Mouse (Mus musculus): ENCODE data around the gene Sall2. TPM values are rescaled to one million over a fixed set of nuclear protein-coding genes. Genes with fewer than 3 reads are reported as not detected.
A peak's percentile ranks its signal among the peaks of the same experiment; 100 is the strongest.

Sall2 gene
- polyA plus RNA-seq, 1 experiment from 2014 or later = 44.5 TPM

- H3K4me2 ChIP-seq = no peak overlapping the region
- H3K4me3 ChIP-seq = no peak overlapping the region
- no peaks in the 10 kb centered on the region for H3K9me3 ChIP-seq
- no peak overlapping the region for H3K9ac ChIP-seq
- peaks cover 34% of the 10 kb centered on the region for H3K36me3 ChIP-seq
- H3K4me1 ChIP-seq (replicated peaks) = peaks cover 11% of the 10 kb centered on the region
- no peak for ATAC-seq (ENCODE audit: low read depth)
- 98% methylated on average over 5 of the region's 5 CpGs for WGBS
- no peak overlapping the region for H3K27ac ChIP-seq (replicated peaks)
- no peaks in the 10 kb centered on the region for H3K27me3 ChIP-seq
Measured at GRCm38 (mm10) chr14:52283629-52284028, 44.9 kb downstream of the Sall2 start.

GRCm38 (mm10) chr14:52279747-52280120 is 48.8 kb downstream of the Sall2 start:
- H3K27ac ChIP-seq (replicated peaks) = peak overlapping the region; percentile 88
- peak overlapping the region; percentile 68 for H3K4me2 ChIP-seq
- H3K9ac ChIP-seq = peak overlapping the region; percentile 91
- 2% methylated on average over 21 of the region's 21 CpGs for WGBS
- H3K27me3 ChIP-seq = no peaks in the 10 kb centered on the region
- ATAC-seq (ENCODE audit: low read depth) = peak; percentile 48
- peaks cover 12% of the 10 kb centered on the region for H3K36me3 ChIP-seq
- peak overlapping the region; percentile 76 for H3K4me3 ChIP-seq
- no peaks in the 10 kb centered on the region for H3K9me3 ChIP-seq
- peaks cover 19% of the 10 kb centered on the region for H3K4me1 ChIP-seq (replicated peaks)

DNA sequence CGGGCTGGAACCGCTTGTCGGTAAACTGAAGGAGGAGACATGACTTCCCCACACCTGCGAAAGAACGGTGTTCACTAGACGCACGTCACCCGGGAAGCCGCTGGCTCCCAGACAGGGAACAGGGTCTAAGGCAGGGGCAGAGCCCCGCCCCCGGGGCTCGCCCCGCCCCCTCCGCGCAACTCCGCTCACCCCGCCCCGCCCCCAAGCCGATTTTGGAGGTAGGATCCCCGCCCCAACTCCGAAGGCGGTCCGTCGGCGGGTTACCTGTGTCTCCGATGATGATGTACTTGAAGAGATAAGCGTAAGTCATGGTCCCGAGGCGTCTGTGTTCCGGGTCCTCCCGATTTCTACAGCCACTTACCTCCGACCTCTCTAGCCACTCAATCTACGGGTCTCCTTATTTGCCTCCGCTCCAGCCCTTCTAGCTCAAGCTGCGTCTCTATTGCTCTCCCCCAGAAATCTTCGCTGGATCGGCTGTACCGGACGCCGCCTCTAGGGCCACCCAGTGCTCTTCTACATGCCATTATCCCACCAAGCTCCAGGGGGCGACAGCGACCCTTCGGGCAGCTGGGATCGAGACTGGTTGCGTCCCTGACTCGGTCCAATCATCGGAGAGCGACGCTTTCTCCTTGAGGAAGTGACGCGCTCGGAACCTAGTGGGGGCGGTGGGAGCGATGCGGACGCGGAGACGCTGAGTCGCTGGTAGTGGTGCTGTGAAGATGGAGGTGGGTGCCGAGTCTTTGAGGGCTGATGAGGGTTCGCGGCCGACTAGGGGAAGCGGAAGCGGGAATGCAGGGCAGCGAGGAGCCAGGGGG is 49.4 kb downstream of the Sall2 start, which contains the start of the genes Tox4 and Rab2b:
Gene Tox4, plus strand, starts transcription at position 215 of the 815 bp plus-strand sequence.
Gene Rab2b, minus strand, starts transcription at position 614 of the 815 bp plus-strand sequence.
- Histone ChIP-seq H3K27ac (replicated peaks) (peak within 1 kb of the TSS; percentile 88), H3K9me3 (no peaks in the 10 kb centered on the region), H3K4me3 (peak within 1 kb of the TSS; percentile 76), H3K36me3 (peaks cover 17% of the 10 kb centered on the region), H3K9ac (peak within 1 kb of the TSS; percentile 91), H3K4me2 (peak within 1 kb of the TSS; percentile 68), H3K27me3 (no peaks in the 10 kb centered on the region), H3K4me1 (replicated peaks) (peaks cover 19% of the 10 kb centered on the region)
- WGBS = under 1% methylated on average over 66 of the region's 66 CpGs
- peak; percentile 99 for ATAC-seq (ENCODE audit: low read depth)

- ATAC-seq (ENCODE audit: low read depth) = no peak
- no peaks in the 10 kb centered on the region for H3K9me3 ChIP-seq
- H3K4me2 ChIP-seq = no peak overlapping the region
- no peaks in the 10 kb centered on the region for H3K27me3 ChIP-seq
- WGBS = 88% methylated on average over 4 of the region's 4 CpGs
- H3K4me1 ChIP-seq (replicated peaks) = peaks cover 19% of the 10 kb centered on the region
- no peak overlapping the region for H3K4me3 ChIP-seq
- no peak overlapping the region for H3K9ac ChIP-seq
- no peak overlapping the region for H3K27ac ChIP-seq (replicated peaks)
- H3K36me3 ChIP-seq = peaks cover 34% of the 10 kb centered on the region
Measured at GRCm38 (mm10) chr14:52277210-52277609, 51.4 kb downstream of the Sall2 start.

DNA sequence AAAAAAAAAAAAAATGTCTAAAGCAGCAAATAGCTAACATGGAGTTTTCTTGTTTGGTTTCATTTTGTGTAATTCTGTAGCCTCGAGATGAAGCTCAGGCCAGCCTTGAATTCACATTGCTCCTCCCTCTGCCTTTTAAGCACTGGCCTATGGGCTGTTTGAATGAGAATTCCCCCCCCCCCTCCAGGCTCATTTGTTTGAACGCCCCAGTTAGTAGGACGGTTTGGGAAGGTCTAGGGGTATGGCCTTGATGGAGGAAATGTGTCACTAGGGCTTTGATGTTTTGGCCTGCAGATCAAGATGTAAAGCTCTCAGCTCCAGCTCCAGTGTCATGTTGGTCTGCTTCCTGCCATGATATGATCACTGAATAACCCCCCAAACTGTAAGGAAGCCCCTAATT is 55.8 kb downstream of the Sall2 start:
- Histone ChIP-seq H3K4me3 (no peak overlapping the region), H3K9me3 (no peaks in the 10 kb centered on the region), H3K36me3 (peaks cover 56% of the 10 kb centered on the region), H3K27ac (replicated peaks) (no peak overlapping the region), H3K9ac (no peak overlapping the region), H3K4me1 (replicated peaks) (no peaks in the 10 kb centered on the region), H3K4me2 (no peak overlapping the region), H3K27me3 (no peaks in the 10 kb centered on the region)
- no peak for ATAC-seq (ENCODE audit: low read depth)
- 65% methylated on average over 3 of the region's 3 CpGs for WGBS

Other genes with a start within 250 kb of the Sall2 start
- 631 and 750 TPM in 2 replicates for gene Hnrnpc, start 224.7 kb downstream of the Sall2 start, polyA plus RNA-seq (2015; fragmentation: Nextera tagmentation; extraction: Ambion mirVana)
- gene Rpgrip1, start 218.1 kb downstream of the Sall2 start, polyA plus RNA-seq (2015; fragmentation: Nextera tagmentation; extraction: Ambion mirVana) = 45.3 and 52.9 TPM in 2 replicates
- gene Supt16, start 131.3 kb downstream of the Sall2 start, polyA plus RNA-seq (2015; fragmentation: Nextera tagmentation; extraction: Ambion mirVana) = 43.6 and 53.9 TPM in 2 replicates
- gene Chd8, start 71.0 kb downstream of the Sall2 start, polyA plus RNA-seq (2015; fragmentation: Nextera tagmentation; extraction: Ambion mirVana) = 35.8 and 47.6 TPM in 2 replicates
- 52.7 and 58.5 TPM in 2 replicates for gene Tox4, start 49.6 kb downstream of the Sall2 start, polyA plus RNA-seq (2015; fragmentation: Nextera tagmentation; extraction: Ambion mirVana)
- 57.2 and 64.7 TPM in 2 replicates for gene Rab2b, start 49.2 kb downstream of the Sall2 start, polyA plus RNA-seq (2015; fragmentation: Nextera tagmentation; extraction: Ambion mirVana)
- 53.2 and 60.8 TPM in 2 replicates for gene Mettl3, start 23.6 kb downstream of the Sall2 start, polyA plus RNA-seq (2015; fragmentation: Nextera tagmentation; extraction: Ambion mirVana)
- gene Olfr1513, start 27.6 kb upstream of the Sall2 start, polyA plus RNA-seq (2015; fragmentation: Nextera tagmentation; extraction: Ambion mirVana) = not detected in 2 replicates
- 0.13 TPM in 1 of 2 replicates, not detected in the other for gene Olfr1512, start 50.4 kb upstream of the Sall2 start, polyA plus RNA-seq (2015; fragmentation: Nextera tagmentation; extraction: Ambion mirVana)
- 0.33 and 0.47 TPM in 2 replicates for gene Olfr1511, start 68.6 kb upstream of the Sall2 start, polyA plus RNA-seq (2015; fragmentation: Nextera tagmentation; extraction: Ambion mirVana)
- not detected in 2 replicates for gene Olfr1510, start 85.6 kb upstream of the Sall2 start, polyA plus RNA-seq (2015; fragmentation: Nextera tagmentation; extraction: Ambion mirVana)
- not detected in 2 replicates for gene Olfr1509, start 114.2 kb upstream of the Sall2 start, polyA plus RNA-seq (2015; fragmentation: Nextera tagmentation; extraction: Ambion mirVana)
- not detected in 2 replicates for gene Olfr1508, start 138.7 kb upstream of the Sall2 start, polyA plus RNA-seq (2015; fragmentation: Nextera tagmentation; extraction: Ambion mirVana)
- gene Olfr1507, start 167.0 kb upstream of the Sall2 start, polyA plus RNA-seq (2015; fragmentation: Nextera tagmentation; extraction: Ambion mirVana) = not detected in 2 replicates

All from neural tube, embryonic 13.5 days (tissue).